Mouse (Mus musculus): ENCODE results near the gene Plcd1.

GRCm38 (mm10) chr9:119071786-119072185 lies 21.5 kb downstream of the Plcd1 start:
- TF ChIP-seq CTCF (IDR thresholded peaks at IDR 0.05): no peak
- no peak for TF ChIP-seq EP300 (IDR thresholded peaks at IDR 0.05)
